Mouse (Mus musculus) megakaryocyte, embryonic 14.5 days (primary cell): ENCODE results near the gene Map2k1.

Source experiments
- FLI1 ChIP-seq: IDR thresholded peaks from 2 replicates; pipeline ENCODE4 v1.6.1; 2012; ENCODE audit warnings: low read length, inconsistent platforms, mixed read lengths
- GATA1 ChIP-seq: IDR thresholded peaks from 3 replicates; pipeline ENCODE4 v1.6.1; 2012; ENCODE audit warnings: mixed read lengths, low read length, inconsistent platforms, borderline replicate concordance

DNA sequence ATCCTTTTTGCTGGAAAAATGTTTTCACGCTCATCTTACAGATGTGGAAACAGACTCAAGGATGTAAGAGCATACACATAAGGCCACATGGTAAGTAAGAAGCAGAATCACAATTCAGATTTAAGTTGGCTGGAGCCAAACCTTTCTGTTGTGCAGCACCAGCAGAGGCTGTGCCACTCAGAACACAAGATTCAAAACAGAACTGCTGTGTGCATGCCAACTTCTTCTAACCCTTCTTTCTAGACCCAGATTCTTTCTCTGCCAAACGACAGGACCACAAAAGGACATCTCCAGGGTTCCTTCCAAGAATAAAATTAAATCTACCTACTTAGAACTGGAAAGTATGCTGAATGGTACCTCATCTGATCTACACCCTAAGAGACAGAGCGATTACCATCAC lies 21.8 kb downstream of the Map2k1 start:
- no peak for TF ChIP-seq GATA1
- TF ChIP-seq FLI1, result no peak
